Mouse (Mus musculus): ENCODE measurements around the gene Usp37. TPM values are rescaled to one million over a fixed set of nuclear protein-coding genes. Genes with fewer than 3 reads are reported as not detected.
A peak's percentile ranks its signal among the peaks of the same experiment; 100 is the strongest.
"Not testable (repeated sequence)": the region's sequence is repeated elsewhere in the genome, so short reads cannot be mapped to it uniquely, and the experiment has no call there.

The Usp37 gene
- total RNA-seq (2022), result 1 to 10 TPM; 6.6 to 9.1 (median 8.3) TPM

DNA sequence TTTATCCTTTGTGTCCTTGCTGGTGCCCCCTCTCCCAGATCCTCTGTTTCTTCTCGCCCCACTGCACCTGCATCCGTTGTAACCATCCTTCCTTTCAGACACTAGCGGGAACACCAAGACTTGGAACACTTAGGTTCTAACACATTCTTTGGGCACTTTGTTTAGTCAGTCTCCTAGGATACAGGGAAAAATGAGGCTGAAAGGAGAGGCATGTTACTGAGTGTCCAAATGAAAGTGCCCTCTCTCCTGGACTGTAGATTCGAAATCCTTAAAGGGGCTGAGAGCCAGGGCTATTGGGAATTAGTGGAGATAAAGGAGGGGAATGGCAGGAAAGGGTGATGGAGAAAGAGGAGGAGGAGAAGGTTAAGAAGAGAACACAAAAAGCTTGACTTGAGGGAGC lies at the start of gene Usp37:
Gene Usp37, minus strand, starts transcription at position 101 of the 400 bp plus-strand sequence.
- DNase-seq (ENCODE audit: low spot score), result no peak

DNA sequence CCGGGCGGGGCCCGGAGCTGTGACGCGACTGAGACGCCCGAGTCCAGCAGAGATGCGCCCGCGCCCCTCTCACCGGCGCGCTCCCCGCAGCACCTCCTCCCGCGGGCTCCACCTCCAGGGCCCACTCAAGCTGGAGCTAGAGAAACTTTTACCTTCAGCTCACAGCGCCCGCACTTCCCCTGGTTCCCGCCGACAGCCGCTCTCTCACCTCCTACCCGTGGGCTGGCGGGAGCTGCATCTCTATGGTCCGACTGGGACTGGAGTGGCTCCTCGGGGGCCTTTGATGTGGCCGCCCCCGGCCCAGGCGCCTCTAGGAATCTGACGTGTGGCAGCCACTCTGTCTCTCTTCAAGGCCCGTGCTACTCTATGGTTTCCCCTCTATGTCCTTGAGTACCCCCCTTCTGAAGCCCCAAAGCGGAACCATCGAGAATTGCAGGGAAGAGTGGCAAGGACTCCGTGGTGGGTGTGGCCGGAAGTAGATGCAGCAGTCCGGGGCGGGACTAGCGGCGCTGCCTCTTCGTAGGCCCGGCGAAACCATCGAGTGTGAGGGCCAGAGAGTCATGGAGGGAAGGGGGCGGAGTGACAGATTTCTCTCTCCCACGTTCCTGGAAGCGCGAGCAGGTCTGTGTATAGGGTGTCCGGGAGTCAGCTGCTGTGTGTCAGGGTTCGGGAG lies 43.8 kb upstream of the Usp37 start, which contains the start of the genes Zfp142 and Bcs1l:
Gene Zfp142, minus strand, starts transcription at position 474 of the 673 bp plus-strand sequence.
Gene Bcs1l, plus strand, starts transcription at position 517 of the 673 bp plus-strand sequence.
- peak; percentile 100 for DNase-seq (ENCODE audit: low spot score)

DNA sequence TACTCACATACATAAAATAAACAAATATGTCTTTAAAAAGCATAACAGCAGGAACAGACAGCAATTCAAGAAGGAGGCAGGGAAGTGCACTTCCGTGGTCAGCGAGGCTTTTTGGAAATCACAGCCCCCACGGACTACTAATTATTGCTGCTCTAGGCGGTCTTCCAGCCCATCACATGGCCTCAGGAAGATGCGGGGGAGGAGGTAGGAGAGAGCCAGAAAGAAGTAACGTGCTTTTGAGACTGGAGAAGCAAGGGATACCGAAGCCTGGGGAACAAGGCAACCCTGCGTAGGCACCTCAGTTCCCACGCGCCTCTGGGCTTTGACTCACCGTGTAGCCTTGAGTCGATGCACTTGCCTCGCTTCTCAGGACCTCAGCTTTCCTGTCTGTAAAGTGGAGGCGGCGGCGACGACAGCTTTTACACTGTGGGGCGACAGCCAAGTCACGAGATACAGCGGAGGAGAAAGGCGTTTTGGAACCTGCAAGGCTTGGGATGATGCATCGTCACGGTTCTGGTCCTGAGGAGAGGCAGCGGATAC lies 43.2 kb upstream of the Usp37 start:
- no peak for DNase-seq (ENCODE audit: low spot score)

DNA sequence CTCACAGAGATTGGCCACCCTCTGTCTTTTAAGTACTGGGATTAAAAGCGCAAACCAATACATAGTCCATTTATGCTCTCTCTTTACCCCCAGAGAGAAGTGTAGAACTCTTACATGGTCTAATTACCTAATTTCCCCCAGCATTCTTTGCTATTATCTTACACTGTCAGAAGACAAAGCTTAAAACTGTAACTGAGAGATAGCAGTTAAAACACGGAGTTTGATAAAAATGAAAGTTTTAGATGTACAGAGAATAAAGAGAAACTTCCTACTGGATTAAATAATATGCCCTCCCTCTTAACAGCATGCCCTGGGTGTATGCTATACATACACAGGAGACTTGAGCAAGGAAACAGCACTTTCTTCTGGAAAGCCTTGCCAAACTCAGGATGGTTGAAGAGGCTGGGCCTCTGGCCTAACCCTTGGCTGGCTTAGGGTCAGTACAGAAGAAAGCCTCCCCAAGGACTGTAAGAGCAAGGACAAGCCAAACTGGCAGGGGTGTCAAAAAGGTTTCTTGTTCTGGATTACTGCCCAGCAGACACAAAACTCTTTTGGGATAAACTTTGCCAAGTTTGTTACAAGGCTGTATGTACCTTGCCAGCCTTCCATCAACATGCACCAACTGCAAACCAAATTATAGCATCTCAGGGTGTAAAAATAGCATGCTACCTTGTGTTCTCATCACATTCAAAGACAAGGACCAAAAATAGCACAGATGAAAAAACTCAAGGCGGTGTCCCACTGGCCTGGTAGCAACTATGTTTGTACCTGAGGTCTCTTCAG lies 40.7 kb upstream of the Usp37 start:
- DNase-seq (ENCODE audit: low spot score), result peak; percentile 48

DNA sequence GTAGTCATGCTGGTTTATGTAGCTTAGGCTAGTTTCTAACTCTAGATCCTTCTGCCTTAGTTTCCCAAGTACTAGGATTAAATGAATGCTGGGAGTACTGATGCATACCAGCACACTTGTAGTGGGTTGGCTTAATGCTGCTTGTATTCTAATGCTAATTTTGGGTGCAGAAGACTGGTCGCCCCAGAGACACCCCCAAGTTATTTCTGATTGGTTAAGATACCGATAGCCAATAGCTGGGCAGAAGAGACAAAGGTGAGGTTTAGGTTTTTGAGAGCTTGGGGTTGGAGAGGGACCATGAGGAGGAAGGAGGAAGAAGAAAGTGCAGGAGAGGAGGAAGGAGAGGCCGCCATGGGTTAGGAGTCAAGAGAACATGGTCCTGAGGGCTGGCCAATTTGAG lies 38.5 kb upstream of the Usp37 start:
- DNase-seq (ENCODE audit: low spot score), result no peak

DNA sequence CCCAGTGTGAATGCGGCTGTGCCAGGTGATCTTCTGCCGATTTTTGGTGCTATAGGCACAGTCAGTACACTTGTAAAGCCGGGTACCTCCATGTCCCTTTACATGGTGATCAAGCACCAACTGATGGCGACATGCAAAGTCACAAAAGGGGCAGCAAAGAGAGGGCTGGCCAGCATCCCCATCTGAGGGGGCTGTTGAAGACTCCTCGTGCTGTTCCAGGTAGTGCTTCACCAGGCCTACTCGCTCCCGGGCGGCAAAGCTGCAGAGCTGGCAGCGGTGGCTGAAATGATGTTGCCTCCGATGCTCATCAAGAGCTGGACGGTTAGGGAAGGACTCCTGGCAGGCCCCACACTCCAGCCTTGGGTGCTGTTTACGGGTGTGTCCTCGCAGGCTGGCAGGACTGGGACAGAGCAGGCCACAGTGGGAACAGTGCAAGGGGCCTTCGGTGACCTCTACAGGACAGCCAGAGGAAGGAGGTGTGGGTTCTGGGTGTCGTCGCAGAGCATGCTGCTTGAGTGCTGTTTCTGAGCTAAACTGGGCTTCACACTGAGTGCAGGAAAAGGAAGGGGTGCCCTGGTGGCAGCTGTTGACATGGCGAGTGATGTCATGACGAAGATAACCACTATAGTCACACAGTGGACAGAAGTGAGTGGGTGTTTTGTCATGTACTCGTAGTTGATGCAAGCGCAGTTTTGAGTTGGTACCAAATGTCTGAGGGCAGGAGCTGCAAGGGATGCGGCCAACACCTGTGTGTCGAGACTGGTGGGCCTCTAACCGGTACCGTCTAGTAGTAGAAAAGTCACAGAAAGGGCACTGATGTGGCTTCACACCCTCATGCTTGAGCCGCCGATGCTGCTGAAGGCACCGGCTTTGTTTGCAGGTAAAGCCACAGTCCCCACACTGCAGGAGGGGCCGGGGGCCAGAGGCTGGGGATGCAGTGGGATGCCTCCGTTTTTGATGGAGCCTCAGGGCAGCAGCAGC lies 25.9 kb upstream of the Usp37 start:
- no peak for DNase-seq (ENCODE audit: low spot score)

DNA sequence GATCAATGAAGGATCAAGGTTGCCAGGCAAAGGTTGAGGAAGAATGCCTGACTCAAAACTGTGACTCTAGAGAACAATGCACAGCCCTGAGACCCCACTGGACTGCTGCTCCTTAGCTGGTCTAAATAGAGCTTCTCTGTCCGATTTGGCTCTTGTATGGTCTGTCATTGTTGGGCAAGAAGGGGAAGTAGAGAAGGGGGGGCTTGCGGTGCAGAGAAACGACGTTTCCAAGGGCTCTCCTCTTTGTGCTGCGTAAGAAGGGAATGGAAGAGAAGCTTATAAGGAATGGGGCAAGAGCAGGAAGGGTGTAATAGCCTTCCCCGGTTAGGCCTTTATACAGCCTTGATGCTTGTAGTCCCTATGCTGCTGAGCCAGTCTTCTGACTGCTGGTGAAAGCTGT lies 21.8 kb upstream of the Usp37 start:
- DNase-seq (ENCODE audit: low spot score), result no peak

DNA sequence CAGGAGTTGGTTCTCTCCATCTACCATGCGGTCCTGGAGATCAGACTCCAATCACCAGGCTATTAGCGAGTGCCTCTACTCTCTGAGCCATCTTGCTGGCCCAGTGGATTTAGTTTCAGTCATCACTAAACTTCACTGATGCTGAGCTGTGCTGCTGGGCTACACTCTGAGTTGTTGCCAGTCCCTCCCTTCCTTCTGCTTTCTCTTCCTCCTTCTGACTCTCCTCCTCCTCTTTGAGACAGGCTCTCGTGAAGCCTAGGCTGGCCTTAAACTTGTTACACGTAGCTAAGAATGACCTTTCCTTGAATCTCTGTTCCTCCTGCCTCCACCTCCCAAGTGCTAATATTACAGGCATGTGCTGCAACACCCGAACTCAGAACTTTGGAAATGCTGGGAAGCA lies 15.0 kb upstream of the Usp37 start:
- no peak for DNase-seq (ENCODE audit: low spot score)

DNA sequence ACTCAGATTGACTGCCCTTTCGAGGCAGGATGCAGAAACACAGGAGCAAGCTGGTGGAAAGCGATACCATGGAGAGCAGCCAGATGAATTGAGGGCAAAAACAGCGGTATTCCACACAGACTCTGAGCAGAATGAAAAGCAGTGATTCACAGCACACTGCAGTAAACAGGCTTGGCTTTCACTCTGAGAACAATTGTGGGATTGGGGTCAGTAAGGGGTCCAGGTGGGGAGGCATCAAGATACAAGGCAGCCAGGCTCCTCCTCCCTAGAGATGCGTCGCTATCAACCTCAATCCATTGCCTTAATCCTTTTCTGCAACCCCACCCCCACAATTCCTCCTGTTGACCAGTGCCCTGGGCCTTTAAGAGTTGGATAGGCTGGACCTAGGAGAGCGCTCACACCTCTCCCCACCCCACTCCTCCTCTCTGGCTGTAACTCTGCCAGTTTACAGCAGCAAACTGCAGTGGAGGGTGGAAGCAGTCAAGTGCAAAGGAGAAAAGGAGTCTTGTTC lies 1.6 kb downstream of the Usp37 start, which contains the start of gene Plcd4:
Gene Plcd4, plus strand, starts transcription at position 438 of the 511 bp plus-strand sequence.
- no peak for DNase-seq (ENCODE audit: low spot score)

DNA sequence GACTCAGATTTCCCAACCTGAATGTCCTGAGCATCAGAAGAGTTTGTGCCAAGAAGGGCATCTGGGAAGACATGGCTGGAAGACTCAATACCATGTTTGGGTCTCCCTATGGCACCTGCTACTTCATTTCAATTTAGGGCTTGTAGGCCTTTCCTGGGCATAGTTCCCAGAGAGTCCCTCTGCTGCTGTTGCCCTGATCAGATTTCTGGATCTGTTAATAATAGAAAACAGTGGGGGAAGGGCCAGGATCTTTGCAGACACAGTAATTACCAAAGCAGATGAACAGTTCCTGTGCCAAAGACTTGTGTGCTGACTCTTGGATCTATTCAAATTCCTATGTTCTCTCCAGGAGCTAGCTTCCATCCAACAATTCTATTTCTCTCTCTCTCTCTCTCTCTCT lies 5.4 kb downstream of the Usp37 start:
- peak; percentile 2 for DNase-seq (ENCODE audit: low spot score)

DNA sequence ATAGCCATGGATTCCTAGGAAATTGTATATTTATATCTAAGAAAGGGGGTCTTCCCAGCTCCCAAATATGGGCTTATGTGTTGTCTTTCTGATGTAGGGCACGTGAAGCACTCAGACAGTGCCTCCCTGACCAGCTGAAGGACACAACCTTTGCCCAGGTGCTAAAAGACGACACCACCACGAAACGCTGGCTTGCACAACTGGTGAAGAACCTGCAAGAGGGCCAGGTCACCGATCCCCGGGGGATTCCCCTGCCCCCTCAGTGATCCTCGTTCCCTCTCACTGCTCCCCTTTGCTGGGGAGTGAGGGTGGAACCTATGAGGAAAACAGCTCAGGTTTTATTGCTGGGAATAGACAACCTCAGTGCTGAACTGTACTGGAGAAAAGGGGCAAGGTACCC lies 15.5 kb downstream of the Usp37 start:
- no peak for DNase-seq (ENCODE audit: low spot score)

DNA sequence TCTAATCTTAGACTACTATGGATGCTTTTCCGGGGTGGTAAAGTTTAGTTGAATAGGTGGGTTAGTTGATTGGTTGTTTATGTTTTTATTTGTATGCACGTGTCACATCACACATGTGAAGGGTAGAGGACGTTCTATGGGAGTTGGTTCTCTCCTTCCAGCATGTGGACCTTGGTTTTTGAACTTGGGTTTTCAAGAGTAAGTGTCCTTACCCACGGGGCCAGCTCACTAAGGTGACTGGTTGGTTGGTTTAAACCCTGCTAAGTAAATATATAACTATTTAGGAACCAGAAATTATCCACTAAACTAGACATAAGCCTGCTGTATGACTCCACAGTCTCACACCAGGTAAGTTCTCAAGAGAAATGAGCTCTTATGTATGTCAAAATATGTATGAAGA lies 19.3 kb downstream of the Usp37 start:
- no peak for DNase-seq (ENCODE audit: low spot score)

DNA sequence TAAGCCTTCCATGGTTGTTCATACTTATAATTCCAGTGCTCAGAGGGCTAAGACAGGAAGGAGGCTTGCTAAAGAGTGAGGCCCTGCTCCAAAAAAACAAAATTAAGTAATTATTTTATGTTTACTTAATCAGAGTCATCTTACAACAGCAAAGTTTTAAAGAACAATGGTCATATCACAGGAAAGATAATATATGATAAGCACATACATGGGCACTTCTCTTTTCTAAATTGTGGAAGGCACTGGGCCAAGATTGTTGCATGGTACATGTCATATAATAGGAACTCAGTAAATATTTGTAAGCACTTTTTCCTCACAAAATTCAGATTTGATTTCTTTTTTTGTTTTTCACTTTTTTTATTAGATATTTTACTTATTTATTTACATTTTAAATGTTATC lies 24.2 kb downstream of the Usp37 start:
- DNase-seq (ENCODE audit: low spot score), result no peak

DNA sequence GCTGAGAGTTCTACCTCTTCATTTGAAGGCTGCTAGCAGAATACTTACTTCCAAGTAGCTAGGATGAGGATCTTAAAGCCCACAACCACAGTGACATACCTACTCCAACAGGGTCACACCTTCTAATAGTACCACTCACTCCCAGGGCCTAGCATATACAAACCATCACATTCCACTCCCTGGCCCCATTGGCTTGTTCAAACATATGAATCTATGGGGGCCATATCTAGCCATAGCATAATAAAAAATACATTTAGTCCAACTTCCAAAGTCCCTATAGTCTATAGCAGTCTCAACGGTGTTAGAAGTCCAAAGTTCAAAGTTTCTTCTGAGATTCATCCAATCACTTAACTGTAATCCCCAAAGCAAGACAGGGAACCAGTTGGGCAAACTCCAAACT lies 31.1 kb downstream of the Usp37 start:
- DNase-seq (ENCODE audit: low spot score), result not testable (repeated sequence)

DNA sequence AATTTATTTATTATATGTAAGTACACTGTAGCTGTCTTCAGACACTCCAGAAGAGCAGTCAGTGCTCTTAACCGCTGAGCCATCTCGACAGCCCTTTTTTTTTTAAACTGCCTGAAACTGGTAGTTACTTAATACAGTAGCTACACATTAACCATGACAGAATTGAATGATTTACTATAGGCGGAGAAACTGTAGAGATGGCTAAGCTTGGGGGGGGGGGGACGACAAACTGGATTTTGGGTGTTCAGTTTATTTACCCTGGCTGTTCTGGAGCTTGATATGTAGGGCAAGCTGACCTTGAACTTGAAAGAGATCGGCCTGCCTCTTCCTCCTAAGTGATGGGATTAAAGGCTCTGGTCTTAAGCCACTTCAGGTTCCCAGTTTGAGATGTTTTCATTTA lies 32.8 kb downstream of the Usp37 start:
- no peak for DNase-seq (ENCODE audit: low spot score)

DNA sequence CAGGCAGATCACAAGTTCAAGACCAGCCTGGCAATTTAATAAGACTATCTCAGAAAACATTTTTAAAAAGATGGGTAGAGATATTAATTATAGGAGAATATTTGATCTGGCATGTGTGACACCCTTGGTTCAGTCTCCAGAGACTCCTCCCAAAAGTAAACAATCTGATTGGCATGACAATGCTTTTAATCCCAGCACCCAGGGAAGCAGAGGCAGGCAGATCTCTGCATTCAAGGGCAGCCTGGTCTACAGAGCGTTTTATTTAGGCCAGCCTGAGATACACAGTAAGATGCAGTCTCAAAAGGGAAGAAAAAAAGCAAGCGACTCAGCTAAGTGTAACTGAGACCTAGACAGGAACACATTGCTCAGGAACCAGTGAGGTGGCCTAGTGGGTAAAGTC lies 36.3 kb downstream of the Usp37 start:
- DNase-seq (ENCODE audit: low spot score), result no peak

DNA sequence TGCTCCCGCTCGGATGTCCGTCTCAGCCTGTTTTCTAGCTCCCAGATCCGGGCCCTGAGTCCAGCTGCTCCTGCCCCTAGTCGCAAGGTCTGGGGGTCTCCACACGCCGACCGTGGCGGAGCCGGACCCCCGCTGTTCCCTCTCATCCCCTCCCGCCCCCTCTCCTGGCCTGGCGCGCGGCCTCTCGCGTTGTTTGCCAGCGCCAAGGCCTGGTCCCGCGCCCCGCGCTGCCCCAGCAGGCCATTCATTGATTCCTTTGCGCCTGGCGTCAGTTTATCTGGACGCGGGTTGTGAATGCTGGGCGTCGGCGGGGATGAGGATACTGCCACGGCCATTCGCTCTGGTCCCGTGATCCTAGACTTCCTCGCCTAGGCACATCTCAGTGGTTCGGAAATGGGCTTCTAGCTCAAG lies 37.6 kb downstream of the Usp37 start:
- DNase-seq (ENCODE audit: low spot score), result peak; percentile 15

DNA sequence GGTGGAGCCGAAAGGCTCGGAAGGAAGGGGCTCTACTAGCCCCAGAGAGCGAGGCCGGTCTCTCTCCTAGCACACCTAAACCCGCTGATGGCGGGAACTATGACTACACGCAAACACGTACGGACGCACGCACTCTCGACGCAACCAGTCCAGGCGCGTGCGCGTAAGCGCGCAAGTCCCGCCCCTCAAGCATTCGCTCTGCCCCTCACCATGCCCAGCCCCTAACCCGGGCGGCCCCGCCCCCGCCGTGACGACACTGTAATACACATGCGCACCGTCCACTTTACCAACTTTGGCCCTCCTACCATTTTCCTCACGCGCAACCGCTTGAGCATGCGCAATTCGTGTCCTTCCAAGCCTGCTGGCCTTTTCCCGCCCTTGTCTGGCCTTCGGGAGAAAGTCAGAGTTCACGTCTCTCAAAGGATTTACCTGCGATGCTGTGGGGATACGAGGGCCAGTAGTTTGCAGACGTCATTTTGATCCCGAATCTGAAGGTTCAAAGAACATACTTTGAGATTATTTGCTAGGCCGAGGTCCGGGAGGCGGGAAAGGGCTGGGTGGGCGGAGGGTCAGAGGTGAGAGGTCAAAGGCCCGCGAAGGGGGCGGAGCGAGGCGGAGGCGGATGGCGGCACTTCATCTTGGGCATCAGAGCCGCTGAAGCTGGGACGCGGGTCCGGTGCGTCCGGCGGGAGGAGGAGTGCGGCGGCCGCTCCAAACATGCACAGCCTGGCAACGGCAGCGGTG lies 38.2 kb downstream of the Usp37 start, which contains the start of gene Cnot9:
Gene Cnot9, plus strand, starts transcription at position 338 of the 744 bp plus-strand sequence.
- DNase-seq (ENCODE audit: low spot score), result peak; percentile 100

DNA sequence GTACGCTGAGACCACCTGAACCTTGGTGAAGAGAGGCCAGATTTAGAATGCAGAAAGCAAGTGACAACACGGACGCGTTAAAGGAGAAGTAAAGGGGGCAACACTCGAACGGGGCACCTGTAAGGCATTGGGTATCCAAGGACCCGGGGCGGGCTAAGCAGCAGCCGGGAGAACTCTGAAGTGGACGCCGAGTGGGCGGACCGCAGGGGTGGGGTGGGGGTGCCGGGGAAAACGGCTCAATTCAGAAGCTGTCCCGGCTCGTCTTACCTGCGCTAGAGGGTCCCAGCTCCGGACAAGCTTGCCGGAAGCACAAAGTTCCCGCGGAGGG lies 38.7 kb downstream of the Usp37 start:
- no peak for DNase-seq (ENCODE audit: low spot score)

DNA sequence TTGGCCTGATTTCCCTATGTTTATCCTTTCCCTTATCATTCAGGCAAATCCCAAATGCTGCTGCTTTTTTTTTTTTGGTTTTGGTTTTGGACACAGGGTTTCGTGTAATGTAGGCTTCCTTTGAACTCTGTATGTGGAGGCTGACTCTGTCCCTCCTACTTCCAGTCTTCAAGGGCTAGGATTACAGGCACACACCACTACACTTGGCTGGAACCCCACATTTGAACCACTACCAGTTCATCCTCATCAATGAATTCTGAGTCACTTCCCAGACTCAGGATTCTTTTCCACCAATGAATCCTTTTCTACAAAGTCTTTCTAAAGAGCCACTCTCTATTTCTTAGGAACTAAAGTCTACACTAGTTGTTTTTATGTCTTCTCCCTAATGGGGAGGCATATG lies 43.0 kb downstream of the Usp37 start:
- DNase-seq (ENCODE audit: low spot score), result no peak

DNA sequence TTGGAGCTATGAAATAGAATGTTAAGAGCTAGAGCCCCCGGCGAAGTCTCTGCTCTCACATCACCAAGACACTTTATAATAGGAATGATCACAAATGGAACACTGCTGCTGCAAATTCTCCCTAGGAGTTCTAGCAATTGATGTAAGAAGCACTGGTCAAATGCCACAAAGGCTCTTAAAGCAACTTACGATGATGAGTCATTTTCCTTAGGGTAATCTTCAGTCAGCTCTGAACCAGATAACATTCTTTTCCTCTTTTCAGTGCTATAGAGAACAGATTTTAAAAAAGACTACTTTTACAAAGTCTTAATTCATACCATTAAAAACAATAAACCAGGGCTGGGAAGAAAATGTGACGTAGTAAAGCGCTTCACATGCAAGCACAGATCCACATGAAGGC lies 58.3 kb downstream of the Usp37 start:
- no peak for DNase-seq (ENCODE audit: low spot score)

All from heart, adult 8-10 months (tissue).